Mouse (Mus musculus) heart, adult 9 months (tissue): ENCODE data around the gene Mcmbp.
"Not testable (repeated sequence)": the region's sequence is repeated elsewhere in the genome, so short reads cannot be mapped to it uniquely, and the experiment has no call there.

Experiments
- DNase-seq, 2 experiments: peaks; one replicate each; pipeline ENCODE4 v3.0.0; 2022; ENCODE audit warnings: low spot score in 2 of 2

The Mcmbp gene

DNA sequence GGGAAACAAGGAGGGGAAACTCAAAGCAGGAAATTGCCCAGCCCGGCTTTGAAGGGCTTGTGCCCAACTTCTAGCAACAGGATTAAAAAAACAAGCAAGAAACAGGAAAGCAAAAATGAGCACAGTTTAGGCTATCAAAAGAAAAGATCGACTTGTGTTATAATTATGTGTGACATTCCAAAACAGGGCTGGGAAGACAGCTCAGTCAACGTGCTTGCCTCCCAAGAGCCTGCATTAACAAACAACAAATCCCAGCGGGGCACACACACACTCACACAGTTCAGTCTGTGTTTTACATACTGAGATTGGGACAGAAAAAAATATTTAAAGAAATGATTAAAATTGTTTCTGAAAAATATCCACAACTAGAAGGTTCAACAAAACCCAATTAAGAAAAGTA lies 22.3 kb downstream of the Mcmbp start:
- DNase-seq = no peak

DNA sequence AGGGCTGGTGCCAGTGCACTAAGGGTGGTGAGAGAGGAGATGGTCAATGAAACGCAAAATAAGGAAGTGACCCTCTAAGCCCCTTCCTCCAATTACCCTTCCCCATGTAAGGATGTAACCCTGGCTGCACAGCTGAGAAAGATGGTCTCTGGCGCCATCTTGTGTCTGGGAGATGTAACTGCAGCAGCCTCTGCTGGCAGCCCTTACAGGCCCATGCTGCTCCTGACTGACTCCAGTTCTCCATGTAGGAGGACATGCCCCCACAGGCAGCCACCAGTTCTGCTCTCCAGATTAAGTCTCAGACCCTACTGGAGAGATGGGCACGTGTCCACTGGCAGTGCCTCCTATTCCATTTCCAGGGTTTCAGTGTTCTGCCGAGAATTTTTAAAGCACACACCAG lies 34.6 kb downstream of the Mcmbp start:
- peak; percentile 46 to 57 for DNase-seq

DNA sequence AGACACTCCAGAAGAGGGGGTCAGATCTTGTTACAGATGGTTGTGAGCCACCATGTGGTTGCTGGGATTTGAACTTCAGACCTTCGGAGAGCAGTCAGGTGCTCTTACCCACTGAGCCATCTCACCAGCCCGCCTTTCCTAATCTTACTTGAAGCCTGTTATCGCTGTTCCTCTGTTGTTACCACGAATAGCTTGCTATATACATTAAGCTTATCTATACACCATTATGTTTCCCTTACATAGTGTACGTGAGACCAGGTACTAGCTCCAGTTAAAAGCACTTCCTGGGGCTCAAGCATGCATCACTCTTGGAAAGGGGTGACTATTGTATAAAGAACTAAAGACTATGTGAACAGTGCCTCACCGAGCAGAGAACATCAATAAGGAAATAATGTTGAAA lies 40.3 kb downstream of the Mcmbp start:
- DNase-seq = not testable (repeated sequence)

DNA sequence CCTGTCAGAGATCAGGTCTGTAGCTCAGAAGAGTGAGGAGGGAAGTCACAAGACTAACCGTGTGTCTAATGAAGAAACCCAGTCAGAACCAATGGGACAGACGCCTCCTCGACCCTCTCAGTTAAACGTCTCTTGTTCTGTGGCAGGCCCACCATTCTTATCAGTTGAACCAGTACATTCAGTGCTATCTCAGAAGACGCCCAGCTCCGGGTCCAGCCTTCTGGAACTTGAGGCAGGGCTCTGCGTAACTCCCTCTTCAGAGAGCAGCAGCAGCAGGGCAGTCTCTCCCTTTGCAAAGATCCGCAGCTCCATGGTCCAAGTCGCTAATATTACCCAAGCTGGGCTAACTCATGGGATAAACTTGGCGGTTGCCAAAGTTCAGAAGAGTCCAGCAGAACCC lies 45.4 kb downstream of the Mcmbp start:
- DNase-seq = no peak

DNA sequence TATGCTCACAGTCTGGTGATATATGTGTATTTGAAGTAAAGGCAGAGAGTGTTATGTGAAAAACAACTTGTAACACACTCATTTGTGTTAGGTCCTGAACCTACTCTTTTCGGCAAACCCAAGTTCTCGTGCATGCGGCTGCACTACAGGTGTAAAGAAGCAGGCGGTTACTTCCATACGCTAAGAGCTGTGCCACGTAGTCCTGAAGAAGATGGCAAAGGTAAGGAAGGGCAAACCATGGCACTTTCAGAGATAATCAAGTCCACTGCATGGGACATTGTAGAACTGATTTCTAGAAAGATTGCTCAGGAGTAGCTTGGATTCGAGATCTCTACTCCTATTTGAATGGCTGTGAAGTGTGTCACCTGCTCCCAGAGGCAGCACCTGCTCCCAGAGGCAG lies 48.1 kb downstream of the Mcmbp start:
- DNase-seq = no peak

DNA sequence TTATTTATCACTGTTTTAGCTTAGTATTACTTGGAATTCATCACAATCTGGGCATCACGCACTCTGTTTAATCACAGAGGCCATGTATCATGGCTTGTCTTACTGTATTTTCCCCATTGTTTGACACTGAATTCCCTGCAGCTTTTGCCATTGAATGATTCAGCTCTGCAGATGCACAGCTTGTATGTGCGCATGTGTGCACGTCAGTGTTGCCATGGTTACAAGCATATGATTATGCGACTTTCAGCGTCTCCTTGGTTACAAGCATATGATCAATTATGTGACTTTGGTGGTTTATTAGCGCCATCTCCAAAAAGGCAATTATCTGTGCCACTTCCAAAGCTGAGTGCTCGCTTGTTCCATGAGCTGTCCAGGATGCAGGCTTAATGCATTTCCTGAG lies 49.5 kb downstream of the Mcmbp start:
- no peak for DNase-seq

DNA sequence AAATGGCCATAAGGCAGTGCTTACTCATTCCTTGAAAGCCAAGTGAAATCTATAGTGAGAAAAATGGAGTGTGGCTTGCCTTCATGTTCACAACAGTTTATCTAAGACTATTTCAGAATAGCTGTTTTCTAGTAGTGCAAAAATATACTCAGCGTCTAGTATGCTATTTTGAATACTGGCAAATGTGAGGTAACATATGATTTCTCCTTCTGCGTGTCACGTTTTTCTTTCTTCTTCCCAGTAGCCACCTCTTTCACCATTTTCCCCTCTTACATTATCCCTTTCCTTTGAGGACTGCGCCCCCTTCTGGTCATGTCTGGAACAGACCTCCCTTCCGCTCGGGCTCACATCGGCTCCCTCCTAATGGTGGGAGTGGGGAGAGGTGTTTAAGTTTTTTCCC lies 50.2 kb downstream of the Mcmbp start:
- peak; percentile 50 to 79 for DNase-seq

DNA sequence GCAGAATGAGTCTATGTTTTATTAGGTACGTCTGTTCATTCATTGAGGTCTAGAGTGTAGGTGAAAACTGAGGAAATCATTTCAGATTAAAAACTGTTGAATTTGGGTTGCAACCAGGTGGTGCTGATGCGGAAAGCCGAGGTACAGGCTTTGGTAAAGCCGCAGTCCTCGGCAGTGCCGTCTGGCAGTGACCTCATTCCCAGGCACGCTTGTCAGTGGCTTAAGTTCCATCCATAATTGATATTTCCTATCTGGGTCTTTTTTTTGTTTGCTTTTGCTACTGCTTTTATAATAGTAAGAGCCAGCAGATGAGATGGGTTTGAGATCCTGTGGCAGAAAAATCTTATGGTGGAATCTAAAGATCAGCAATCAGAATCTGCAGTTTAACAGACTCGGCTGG lies 50.9 kb downstream of the Mcmbp start:
- DNase-seq = no peak

DNA sequence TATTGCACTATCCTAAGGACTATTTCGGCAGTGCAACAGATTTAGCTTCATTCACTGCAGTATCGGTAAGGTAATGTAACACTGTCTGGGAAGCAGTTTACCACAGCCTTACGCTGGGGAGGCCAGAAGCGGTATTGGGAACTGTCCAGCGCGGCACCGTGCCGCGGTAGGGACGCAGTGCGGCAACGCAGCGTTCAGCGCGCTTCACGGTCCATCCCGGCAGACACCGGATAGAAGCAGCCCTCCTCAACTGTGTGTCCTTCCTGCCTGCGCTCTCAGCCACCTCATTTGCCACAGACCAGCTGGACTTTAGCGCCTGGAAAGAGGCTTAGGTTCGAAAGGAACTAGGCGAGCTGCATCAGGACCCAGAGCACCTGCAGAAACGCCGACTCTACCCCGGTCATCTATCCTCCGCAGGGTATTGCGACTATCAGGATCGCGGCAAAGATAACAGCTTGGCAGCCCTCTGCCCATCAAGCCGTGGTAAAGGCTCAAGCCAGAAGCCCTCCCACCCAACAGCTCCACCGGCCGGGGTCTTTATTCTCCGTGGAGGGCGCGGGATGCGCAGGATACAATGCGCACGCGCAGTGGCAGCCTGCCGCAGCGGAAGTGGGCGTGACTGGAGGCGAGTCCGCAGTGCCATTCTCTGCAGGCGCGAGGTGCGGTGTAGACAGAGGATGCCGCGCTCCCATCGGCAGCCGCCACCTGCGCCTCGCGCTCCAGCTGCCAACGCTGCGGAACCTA lies 52.3 kb downstream of the Mcmbp start:
- DNase-seq = peak; percentile 38 to 64

DNA sequence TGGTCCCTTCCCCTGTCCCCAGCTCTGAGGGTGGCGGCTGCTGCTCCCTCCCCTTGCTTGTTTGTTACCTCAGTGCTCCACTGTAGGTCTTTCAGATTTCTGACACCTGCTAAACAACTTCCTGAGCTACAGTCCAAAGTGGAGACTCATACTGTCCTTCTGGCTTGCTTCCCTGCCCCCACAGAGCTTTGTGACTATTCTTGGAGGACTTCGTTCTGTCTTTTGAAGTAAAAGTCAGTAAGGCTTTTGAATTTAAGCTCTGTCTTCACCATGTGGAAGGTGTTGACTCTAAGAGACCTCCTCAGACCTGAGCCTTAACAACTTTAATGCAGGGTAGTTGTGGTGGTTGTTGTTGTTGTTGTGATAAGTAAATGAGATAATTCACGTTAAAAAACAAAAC lies 61.7 kb downstream of the Mcmbp start:
- DNase-seq = no peak

DNA sequence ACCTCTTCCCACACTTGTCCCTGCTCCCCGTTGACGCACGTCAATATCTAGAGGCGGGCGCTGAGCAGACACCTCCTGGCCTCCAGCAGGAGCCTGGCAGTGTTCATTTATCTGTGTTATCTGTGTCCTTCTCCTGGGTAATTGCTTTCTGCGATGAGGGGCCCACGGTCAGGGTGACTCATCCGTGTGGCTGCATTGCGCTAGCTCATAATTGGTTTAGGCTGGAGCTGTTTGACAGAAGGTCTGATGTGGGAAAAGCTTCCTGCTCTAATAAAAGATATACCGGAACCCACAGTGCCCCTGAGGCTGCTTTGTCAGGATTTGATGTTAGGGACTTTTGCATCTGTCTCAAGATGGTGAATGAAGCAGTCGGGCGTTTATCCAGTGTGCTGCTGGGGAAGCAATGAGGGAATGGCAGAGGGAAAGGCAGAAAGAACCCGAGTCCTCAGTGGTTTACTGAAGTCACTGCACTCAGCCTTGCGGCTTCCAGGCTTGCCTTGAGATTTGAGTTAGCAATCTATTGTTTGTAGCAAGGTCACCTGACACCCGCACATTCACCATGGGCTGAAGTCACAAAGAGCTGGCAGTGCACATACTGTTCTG lies 67.8 kb downstream of the Mcmbp start:
- DNase-seq = no peak

DNA sequence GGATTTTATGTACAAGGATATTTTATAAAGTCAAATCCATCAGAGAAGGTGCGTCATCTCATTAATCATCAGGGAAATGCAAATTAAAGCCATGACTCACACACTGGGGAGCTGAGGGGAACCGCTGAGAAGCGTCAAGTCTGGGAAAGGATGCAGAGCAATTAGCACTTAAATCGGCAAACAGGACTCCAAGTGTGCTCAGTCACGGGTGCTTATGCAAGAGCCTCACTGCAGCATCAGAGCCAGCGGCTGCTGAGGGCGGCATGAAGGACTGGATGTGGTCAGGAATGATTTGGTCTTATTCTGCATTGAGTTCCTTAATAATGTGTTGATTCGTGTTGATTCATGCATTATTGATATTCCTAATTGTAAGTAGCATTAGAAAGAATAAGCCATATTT lies 68.3 kb downstream of the Mcmbp start:
- peak; percentile 14 to 21 for DNase-seq

DNA sequence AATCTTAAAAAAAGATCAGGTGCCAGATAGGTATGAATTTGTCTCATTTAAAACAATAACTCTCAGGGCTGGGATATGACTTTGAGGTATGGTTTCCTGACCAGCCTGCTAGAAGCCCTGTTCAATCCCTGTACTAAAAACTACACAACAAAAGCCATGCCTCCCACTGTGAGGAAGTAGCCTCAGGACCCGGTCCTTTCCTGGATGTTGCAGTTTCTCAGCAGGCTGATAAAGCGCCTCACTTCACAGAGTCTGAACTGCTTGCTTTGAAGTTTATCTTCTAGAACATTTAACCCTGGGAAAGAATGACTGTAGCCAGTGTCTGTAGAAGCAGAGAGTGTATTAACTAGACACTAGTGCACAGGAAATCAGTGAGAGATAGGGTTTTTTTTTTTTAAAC lies 71.5 kb downstream of the Mcmbp start:
- no peak for DNase-seq

DNA sequence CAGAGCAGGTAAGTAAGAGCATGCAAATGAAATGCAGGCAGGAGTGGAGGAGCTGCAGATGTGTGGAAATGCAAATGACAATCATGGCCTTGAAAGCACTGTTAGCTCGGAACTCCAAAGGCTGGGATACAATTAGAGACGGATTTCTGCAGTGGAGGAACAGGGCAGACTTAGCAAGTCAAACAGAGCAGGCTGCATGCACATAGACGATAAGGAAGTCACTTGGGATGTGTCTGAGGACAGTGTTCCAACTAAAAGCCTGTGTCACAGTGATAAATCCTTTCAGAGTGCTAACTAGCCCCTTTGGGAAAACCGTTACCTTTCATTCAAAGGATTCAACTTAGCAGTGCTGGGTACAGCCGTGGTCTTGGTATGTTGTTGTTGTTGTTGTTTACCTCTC lies 72.5 kb downstream of the Mcmbp start:
- no peak for DNase-seq

DNA sequence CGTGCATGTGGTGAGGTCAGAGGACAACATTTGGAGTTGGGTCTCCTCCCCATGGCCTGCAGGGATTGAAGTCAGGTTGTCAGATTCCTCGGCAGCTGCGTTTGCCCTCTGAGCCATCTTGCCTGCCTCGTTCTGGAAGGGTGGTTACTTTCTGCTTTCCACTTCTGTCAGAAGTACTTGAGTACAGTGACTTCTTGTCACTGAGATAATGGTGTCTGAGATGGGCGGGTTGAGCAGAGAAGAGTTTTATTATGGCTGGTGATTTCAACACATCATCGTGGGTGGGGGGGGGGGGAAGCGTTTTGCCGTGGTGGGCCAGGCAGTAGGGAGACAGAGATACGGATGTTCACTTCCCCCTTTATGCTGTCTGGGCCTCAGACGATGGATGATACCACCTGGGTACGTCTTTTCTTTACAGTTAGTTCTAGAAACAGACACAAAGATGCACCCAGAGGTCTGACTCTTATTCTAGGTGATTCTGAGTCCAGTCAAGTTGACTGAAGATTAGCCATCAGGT lies 75.4 kb downstream of the Mcmbp start:
- DNase-seq = no peak

DNA sequence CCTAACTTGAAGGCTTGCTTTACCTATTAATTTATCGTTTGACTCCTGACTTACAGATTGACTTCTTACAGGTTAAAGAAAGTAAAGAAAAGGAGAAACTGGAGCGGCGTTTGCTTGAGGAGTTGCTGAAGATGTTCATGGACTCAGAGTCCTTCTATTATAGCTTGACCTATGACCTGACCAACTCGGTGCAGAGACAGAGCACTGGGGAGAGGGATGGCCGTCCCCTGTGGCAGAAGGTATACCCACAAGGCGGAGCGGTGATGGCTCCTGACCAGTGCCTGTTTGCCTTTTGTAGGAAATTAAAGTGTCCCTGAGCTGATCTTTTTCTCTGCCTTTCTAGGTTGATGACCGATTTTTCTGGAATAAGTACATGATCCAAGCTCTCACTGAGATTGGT lies 76.4 kb downstream of the Mcmbp start:
- DNase-seq = no peak

DNA sequence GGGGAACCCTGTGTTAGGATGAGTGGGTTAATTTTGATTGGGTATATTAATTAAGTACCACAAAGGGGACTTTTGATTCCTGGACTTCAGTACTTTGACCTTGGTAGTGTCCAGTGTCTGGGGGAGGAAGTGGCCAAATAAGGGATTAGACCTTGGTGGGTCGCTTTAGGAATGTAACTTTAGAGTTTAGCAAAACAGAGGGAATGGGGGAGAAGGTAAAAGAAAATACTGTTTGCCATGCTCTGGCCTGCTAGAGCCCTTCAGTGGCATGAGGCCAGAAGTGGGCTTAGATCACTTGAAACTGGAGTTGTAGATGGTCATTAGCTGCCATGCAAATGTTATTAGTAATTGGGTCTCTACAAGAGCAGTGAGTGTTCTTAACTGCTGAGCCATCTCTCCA lies 83.3 kb downstream of the Mcmbp start:
- no peak for DNase-seq
